Comparison of ENCODE assay signal across 8 mouse cellular contexts in the genomic region with DNA sequence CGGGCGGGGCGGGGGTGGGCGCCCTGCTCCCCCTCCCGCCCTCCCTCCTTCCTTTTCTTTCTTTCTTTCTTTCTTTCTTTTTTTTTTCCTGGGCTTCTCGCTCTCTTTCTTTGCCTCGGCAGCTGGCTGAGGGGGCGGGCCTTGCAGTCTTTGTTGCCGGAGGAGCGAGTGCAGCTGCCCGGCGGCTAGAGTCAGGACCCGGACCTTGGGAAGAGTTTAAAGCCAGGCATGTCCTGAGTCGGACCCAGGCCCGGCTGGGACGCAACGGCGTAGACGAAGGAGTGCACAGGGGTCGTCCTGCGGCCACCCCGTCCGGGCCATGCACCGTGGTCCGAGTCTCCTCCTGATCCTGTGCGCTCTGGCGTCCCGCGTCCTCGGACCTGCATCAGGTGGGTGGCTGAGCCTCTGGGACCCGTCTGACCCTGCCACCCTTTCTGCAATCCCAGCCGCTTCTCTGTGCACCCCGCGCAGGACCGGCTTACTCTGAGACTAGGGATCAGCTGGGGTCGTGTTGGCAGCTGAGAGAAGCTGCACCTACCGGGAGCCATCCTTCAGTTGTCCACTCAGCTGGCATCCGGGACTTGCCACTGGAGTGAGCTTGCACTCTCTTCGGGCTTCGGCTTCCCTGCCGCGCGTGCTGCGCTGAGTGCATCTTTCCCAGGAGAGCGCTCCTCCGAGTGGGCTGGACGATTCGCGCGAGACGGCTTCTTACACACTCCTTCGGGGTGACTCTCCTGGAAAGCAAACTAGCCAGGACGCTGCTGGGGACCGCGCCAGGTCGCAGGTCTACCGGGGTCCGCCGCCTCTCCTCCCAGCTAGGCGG. TPM values are rescaled to one million over a fixed set of nuclear protein-coding genes. Genes with fewer than 3 reads are reported as not detected.
DNase-seq lines count a peak whose midpoint lies in the region; ATAC-seq lines count a peak whose summit lies in the region.

A gene (plus strand): TSS at position 144 of the 823 bp plus-strand sequence.

- H3K9me3 ChIP-seq in embryonic facial prominence, embryonic 11.5 days (replicated peaks; ENCODE audit: control insufficient read depth, low read length) = no peaks in the 10 kb centered on the region
- H3K9me3 ChIP-seq in heart, embryonic 15.5 days (replicated peaks) = no peaks in the 10 kb centered on the region
- no peaks in the 10 kb centered on the region; the same call in 1 of the 2 replicates for H3K9me3 ChIP-seq in lung, embryonic 16.5 days (ENCODE audit: control insufficient read depth, low read length)

- ATAC-seq in embryonic facial prominence, embryonic 11.5 days (replicated peaks; ENCODE audit: insufficient number of reproducible peaks, low FRiP score, low TSS enrichment, low read depth) = peak; percentile 82
- peak; percentile 25 for ATAC-seq in heart, embryonic 15.5 days (replicated peaks; ENCODE audit: insufficient number of reproducible peaks, insufficient read depth, low FRiP score, low read depth)
- ATAC-seq in lung, embryonic 16.5 days (ENCODE audit: low read depth) = peak; percentile 80

- H3K4me1 ChIP-seq in embryonic facial prominence, embryonic 11.5 days (ENCODE audit: control insufficient read depth, insufficient read depth, low read length) = no peaks in the 10 kb centered on the region
- H3K4me1 ChIP-seq in heart, embryonic 15.5 days (replicated peaks) = peaks cover 31% of the 10 kb centered on the region
- peaks cover 6% of the 10 kb centered on the region for H3K4me1 ChIP-seq in lung, embryonic 16.5 days (replicated peaks; ENCODE audit: control insufficient read depth, insufficient read depth, low read length)

- peak within 1 kb of the TSS; percentile 38; the same call in 1 of the 2 replicates for H3K27ac ChIP-seq in embryonic facial prominence, embryonic 11.5 days (replicated peaks; ENCODE audit: low read depth, low read length)
- H3K27ac ChIP-seq in heart, embryonic 15.5 days = peak within 1 kb of the TSS; percentile 65
- H3K27ac ChIP-seq in lung, embryonic 16.5 days (ENCODE audit: low read length) = peak within 1 kb of the TSS; percentile 87

- peak within 1 kb of the TSS; percentile 94 for H3K4me2 ChIP-seq in embryonic facial prominence, embryonic 11.5 days (ENCODE audit: low read depth, low read length)
- H3K4me2 ChIP-seq in heart, embryonic 15.5 days = peak within 1 kb of the TSS; percentile 99
- H3K4me2 ChIP-seq in lung, embryonic 16.5 days (ENCODE audit: low read depth, low read length) = peak within 1 kb of the TSS; percentile 97

- H3K27me3 ChIP-seq in embryonic facial prominence, embryonic 11.5 days (ENCODE audit: control insufficient read depth, insufficient read depth, low read length) = no peaks in the 10 kb centered on the region
- no peaks in the 10 kb centered on the region for H3K27me3 ChIP-seq in heart, embryonic 15.5 days
- H3K27me3 ChIP-seq in lung, embryonic 16.5 days (ENCODE audit: control insufficient read depth, insufficient read depth, low read depth, low read length) = no peaks in the 10 kb centered on the region

- H3K9ac ChIP-seq in embryonic facial prominence, embryonic 11.5 days (replicated peaks; ENCODE audit: low read length) = peak within 1 kb of the TSS; percentile 81
- peak within 1 kb of the TSS; percentile 66 for H3K9ac ChIP-seq in heart, embryonic 15.5 days
- H3K9ac ChIP-seq in lung, embryonic 16.5 days (ENCODE audit: low read length) = peak within 1 kb of the TSS; percentile 84

- under 1% methylated on average over 54 of the region's 60 CpGs for WGBS in embryonic facial prominence, embryonic 11.5 days
- WGBS in heart, embryonic 15.5 days = under 1% methylated on average over 55 of the region's 60 CpGs
- under 1% methylated on average over 56 of the region's 60 CpGs for WGBS in lung, embryonic 16.5 days

- H3K4me3 ChIP-seq in embryonic facial prominence, embryonic 11.5 days (ENCODE audit: low read depth, low read length) = peak within 1 kb of the TSS; percentile 68
- peak within 1 kb of the TSS; percentile 76 for H3K4me3 ChIP-seq in heart, embryonic 15.5 days
- H3K4me3 ChIP-seq in lung, embryonic 16.5 days (ENCODE audit: low read length) = peak within 1 kb of the TSS; percentile 83

- DNase-seq in 3T3-L1 (ENCODE audit: low read depth, low spot score) (peak; percentile 65), R1 (ENCODE audit: low read depth, low spot score) (peak; percentile 79)
- DNase-seq in embryonic facial prominence, embryonic 11.5 days (ENCODE audit: low spot score) = peak; percentile 64
- DNase-seq in kidney, postnatal 10 days = peak; percentile 82
- peak; percentile 36 for DNase-seq in ovary, postnatal 10 days (ENCODE audit: low spot score)
- DNase-seq in c-Kit-positive CD71-positive TER-119-positive erythroid progenitor cells, embryonic 14.5 days (ENCODE audit: low spot score) = no peak

- no peaks in the 10 kb centered on the region for H3K36me3 ChIP-seq in embryonic facial prominence, embryonic 11.5 days (replicated peaks; ENCODE audit: control insufficient read depth, insufficient read depth, low read depth, low read length)
- H3K36me3 ChIP-seq in heart, embryonic 15.5 days = no peaks in the 10 kb centered on the region
- no peaks in the 10 kb centered on the region for H3K36me3 ChIP-seq in lung, embryonic 16.5 days (ENCODE audit: control insufficient read depth, insufficient read depth, low read length)

RNA-seq across cellular contexts. Expression of the gene that starts here (rescaled TPM):
- 8.4 and 9.4 TPM in 2 replicates for polyA plus RNA-seq in embryonic facial prominence, embryonic 11.5 days (2014; fragmentation: Nextera tagmentation; extraction: Ambion mirVana)
- polyA plus RNA-seq in heart, embryonic 15.5 days (2015; fragmentation: Nextera tagmentation; extraction: Ambion mirVana) = 8.9 and 11.3 TPM in 2 replicates
- 17.5 and 18.7 TPM in 2 replicates for polyA plus RNA-seq in lung, embryonic 16.5 days (2015; fragmentation: Nextera tagmentation; extraction: Ambion mirVana)

Comparison
In these comparisons a context has a peak if more than half of its experiments do, and no peak if none do; other contexts are left out.
1. ATAC-seq: peak in every context shown above with its lines; median percentile 82 in embryonic facial prominence, embryonic 11.5 days; 80 in lung, embryonic 16.5 days; 25 in heart, embryonic 15.5 days.